Mouse (Mus musculus): ENCODE data around the gene Olfr1129. TPM values are rescaled to one million over a fixed set of nuclear protein-coding genes. Genes with fewer than 3 reads are reported as not detected.
"Not testable (repeated sequence)": the region's sequence is repeated elsewhere in the genome, so short reads cannot be mapped to it uniquely, and the experiment has no call there.

Gene Olfr1129
- not detected for total RNA-seq (2022)

DNA sequence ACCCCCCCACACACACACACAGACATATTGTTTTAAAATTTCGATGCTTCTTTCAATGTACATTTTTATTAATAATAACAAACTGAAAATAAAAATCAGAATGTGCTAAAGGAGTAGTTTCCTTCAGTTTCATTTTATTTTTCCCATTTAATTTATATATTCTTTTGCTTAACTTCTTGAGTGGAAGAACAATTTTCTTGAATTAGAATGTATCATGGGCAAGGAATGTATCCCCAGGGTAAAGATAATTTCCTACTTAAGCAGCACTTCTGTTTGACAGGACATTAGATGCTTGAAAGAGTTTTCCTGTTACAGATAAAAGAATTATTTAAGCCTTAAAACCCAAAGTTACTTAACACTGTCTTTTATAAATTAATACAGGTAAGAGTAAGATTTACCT is at the start of gene Olfr1129:
Gene Olfr1129 (plus strand): TSS at position 301 of the 400 bp plus-strand sequence.
- DNase-seq (ENCODE audit: low spot score in 2 of 2), result not testable (repeated sequence)

- peak in 1 of 2 experiments; percentile 5 for DNase-seq (ENCODE audit: low spot score in 2 of 2)
Observed at GRCm38 (mm10) chr2:87525899-87526616, 47.6 kb upstream of the Olfr1129 start.

- DNase-seq (ENCODE audit: low spot score in 2 of 2), result no peak
Observed at GRCm38 (mm10) chr2:87531496-87531895, 42.2 kb upstream of the Olfr1129 start, which contains the start of gene Olfr153. TSS of gene Olfr153 (plus strand) at chr2:87531796.

DNA sequence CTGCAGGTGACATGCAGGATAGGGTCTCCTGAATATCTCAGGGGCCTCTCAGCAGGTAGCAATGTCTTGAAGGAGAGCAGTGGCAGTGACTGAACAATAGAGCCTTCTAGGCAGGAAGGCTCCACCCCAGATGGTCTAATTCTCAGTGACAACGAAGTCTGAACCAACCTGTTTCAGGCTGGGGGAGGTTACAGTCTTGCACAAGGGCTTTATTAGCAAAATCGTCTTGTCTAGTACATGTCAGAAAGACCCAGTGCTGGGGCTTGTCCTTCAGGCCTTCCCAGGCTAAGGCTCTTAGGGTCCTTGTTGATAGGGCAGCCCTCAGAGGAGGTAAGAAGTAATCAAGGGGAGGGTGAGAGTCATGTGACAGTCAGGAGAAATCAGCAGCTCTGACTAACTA is 38.9 kb upstream of the Olfr1129 start:
- no peak for DNase-seq (ENCODE audit: low spot score in 2 of 2)

DNA sequence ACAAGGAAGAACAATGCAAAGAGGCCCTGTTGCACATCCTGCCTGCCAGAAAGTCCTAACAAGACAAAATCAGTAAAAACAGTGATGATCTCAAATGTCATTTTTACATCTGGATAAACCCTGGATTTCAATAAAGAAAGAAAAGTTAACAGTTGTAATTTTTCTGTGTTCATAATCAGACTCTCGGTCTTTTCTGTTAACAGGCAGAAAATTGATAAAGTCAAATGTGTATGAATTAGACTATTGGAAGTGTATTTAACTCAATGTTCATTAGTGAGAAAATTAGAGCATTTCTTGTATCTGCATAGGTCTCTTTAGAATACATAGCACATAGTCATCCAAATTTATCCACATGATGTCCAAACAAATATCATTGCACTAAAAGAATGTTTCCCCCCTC is 28.3 kb upstream of the Olfr1129 start, which contains the start of gene Olfr1128:
Gene Olfr1128 (minus strand): TSS at position 101 of the 400 bp plus-strand sequence.
- DNase-seq (ENCODE audit: low spot score in 2 of 2), result no peak

DNA sequence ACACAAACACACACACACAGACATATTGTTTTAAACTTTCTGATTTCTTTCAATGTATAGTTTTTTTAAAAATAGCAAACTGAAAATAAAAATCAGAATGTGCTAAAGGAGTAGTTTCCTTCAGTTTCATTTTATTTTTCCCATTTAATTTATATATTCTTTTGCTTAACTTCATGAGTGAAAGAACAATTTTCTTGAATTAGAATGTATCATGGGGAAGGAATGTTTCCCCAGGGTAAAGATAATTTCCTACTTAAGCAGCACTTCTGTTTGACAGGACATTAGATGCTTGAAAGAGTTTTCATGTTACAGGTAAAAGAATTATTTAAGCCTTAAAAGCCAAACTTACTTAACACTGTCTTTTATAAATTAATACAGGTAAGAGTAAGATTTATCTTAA is 32.2 kb downstream of the Olfr1129 start, which contains the start of gene Olfr1130:
Gene Olfr1130 (plus strand): TSS at position 301 of the 400 bp plus-strand sequence.
- not testable (repeated sequence) for DNase-seq (ENCODE audit: low spot score in 2 of 2)

DNA sequence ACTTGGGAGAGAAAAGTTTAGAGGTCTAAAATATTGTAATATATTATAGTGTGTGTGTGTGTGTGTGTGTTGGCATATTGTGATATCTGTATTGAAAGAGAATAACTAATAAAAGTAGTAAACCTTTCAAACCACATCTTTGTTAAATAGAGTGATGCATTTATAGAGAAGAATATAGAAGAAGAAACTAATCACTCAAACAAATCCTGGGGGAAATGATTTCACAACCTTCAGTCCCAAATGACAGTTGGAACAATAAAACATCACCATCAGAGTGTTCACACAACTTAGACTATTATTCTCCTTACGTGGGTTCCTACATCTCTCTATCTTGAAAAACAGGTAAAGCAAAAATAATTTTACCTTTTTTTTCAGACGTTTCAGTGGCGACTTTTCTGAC is 53.1 kb downstream of the Olfr1129 start, which contains the start of gene Olfr1131:
Gene Olfr1131 (plus strand): TSS at position 301 of the 400 bp plus-strand sequence.
- DNase-seq (ENCODE audit: low spot score in 2 of 2), result no peak

Other genes with a start within 250 kb of the Olfr1129 start
- gene Olfr1120, start 219.1 kb upstream of the Olfr1129 start, total RNA-seq (2022), result not detected
- gene Olfr1121, start 204.0 kb upstream of the Olfr1129 start, total RNA-seq (2022), result not detected
- under 1 TPM in 1 of 4 experiments, not detected in 3; 0.09 TPM for gene Olfr1122, start 188.1 kb upstream of the Olfr1129 start, total RNA-seq (2022)
- gene Olfr1123, start 157.3 kb upstream of the Olfr1129 start, total RNA-seq (2022), result not detected
- gene Olfr1124, start 143.6 kb upstream of the Olfr1129 start, total RNA-seq (2022), result not detected
- not detected for gene Olfr1126, start 119.9 kb upstream of the Olfr1129 start, total RNA-seq (2022)
- not detected for gene Pramel7, start 76.8 kb upstream of the Olfr1129 start, total RNA-seq (2022)
- not detected for gene Pramel6, start 67.3 kb upstream of the Olfr1129 start, total RNA-seq (2022)
- not detected for gene Olfr153, start 42.1 kb upstream of the Olfr1129 start, total RNA-seq (2022)
- gene Olfr1128, start 28.4 kb upstream of the Olfr1129 start, total RNA-seq (2022), result not detected
- gene Olfr1130, start 32.3 kb downstream of the Olfr1129 start, total RNA-seq (2022), result not detected
- not detected for gene Olfr1131, start 53.2 kb downstream of the Olfr1129 start, total RNA-seq (2022)
- not detected for gene Olfr1132, start 63.6 kb downstream of the Olfr1129 start, total RNA-seq (2022)
- not detected for gene Olfr1133, start 73.5 kb downstream of the Olfr1129 start, total RNA-seq (2022)
- not detected for gene Olfr1134, start 84.6 kb downstream of the Olfr1129 start, total RNA-seq (2022)
- not detected for gene Olfr1135, start 99.8 kb downstream of the Olfr1129 start, total RNA-seq (2022)
- gene Olfr1136, start 120.0 kb downstream of the Olfr1129 start, total RNA-seq (2022), result not detected
- not detected for gene Olfr1137, start 139.3 kb downstream of the Olfr1129 start, total RNA-seq (2022)
- not detected for gene Olfr1138, start 166.1 kb downstream of the Olfr1129 start, total RNA-seq (2022)
- gene Olfr1140, start 169.8 kb downstream of the Olfr1129 start, total RNA-seq (2022), result not detected
- not detected for gene Olfr1141, start 180.1 kb downstream of the Olfr1129 start, total RNA-seq (2022)
- gene Olfr152, start 205.6 kb downstream of the Olfr1129 start, total RNA-seq (2022), result not detected
- gene Olfr1143, start 226.7 kb downstream of the Olfr1129 start, total RNA-seq (2022), result not detected
- not detected for gene Olfr1145, start 235.9 kb downstream of the Olfr1129 start, total RNA-seq (2022)